Mouse (Mus musculus) liver, adult (tissue): ENCODE results near the gene Pip5k1c.

Experiments
- GATA4 ChIP-seq: IDR thresholded peaks from 2 replicates; pipeline ENCODE4 v1.6.1; 2014; ENCODE audit warnings: mild to moderate bottlenecking, low read length; ENCODE audit not compliant: insufficient replicate concordance

Gene Pip5k1c

DNA sequence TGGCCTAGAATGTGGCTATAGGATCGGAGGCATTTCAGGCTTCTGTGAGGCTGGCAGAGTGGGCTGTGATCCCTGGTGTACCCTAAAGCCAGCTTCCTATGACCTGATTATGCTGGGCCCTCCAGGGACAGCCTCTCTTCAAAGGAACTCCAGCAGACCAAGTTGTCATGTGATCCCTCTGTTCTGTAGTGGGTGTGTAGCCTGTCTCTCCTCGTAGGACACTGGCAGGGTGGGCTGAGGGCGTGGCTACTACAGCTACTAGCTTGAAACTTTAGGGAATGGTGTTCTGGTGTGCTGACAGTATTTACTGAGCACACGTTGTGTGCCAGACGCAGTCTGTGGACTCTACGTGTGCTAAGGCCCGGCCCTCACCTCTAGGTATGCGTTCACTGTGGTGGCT lies 68.0 kb downstream of the Pip5k1c start:
- TF ChIP-seq GATA4 = no peak

DNA sequence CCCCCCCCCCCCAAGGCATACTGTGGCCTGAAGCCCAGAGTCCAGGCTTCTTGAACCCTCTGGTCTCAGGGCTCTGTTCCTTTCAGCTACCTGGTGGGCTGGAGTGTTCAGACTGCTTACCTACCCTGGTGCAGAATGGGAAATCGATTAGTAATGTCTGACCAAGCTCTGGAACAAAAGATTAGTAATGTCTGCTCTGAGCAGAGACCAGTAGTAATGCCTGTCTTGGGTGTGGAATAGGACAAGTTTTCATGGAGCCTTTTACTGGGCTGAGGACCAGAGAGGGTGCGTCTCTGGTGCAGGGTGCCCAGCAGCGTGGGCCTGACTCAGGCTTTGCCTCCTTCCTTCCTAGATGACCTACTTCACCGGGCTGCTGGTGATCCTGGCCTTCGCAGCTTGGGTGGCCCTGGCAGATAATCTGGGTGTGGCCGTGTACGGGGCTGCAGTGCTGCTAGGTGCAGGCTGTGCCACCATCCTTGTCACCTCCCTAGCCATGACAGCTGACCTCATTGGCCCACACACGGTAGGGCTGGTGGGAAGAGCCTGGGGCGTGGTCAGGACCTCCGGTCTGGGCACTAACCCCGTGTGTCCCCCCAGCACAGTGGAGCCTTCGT lies 69.7 kb downstream of the Pip5k1c start:
- no peak for TF ChIP-seq GATA4

- TF ChIP-seq GATA4 = no peak
These were observed 70.9 kb downstream of the Pip5k1c start for GRCm38 (mm10) chr10:81363436-81364346.

DNA sequence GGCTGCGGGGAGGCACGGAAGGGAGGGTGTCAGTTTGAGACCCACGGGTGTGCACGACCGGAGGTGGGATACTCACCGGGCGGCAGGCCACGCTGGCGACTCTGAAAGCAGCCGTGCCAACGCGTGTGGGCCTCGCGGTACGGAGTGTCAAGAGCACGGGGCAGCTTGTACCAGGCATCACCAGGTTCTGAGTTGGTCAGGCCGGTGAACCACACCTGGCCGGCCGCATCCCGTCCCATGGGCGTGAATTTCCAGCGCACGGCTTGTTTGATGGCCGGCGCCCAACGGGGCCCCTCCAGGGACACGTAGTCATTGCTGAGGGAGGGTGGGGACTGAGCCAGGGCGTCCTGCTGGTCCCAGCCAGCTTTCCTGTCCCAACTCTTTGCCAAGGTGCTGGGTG lies 71.9 kb downstream of the Pip5k1c start:
- no peak for TF ChIP-seq GATA4

- no peak for TF ChIP-seq GATA4
These were observed 72.3 kb downstream of the Pip5k1c start for GRCm38 (mm10) chr10:81365073-81365472.

GRCm38 (mm10) chr10:81365672-81366476 lies 73.1 kb downstream of the Pip5k1c start, which contains the start of gene 4930404N11Rik:
TSS of gene 4930404N11Rik (minus strand) at chr10:81365816.
- TF ChIP-seq GATA4 = no peak

DNA sequence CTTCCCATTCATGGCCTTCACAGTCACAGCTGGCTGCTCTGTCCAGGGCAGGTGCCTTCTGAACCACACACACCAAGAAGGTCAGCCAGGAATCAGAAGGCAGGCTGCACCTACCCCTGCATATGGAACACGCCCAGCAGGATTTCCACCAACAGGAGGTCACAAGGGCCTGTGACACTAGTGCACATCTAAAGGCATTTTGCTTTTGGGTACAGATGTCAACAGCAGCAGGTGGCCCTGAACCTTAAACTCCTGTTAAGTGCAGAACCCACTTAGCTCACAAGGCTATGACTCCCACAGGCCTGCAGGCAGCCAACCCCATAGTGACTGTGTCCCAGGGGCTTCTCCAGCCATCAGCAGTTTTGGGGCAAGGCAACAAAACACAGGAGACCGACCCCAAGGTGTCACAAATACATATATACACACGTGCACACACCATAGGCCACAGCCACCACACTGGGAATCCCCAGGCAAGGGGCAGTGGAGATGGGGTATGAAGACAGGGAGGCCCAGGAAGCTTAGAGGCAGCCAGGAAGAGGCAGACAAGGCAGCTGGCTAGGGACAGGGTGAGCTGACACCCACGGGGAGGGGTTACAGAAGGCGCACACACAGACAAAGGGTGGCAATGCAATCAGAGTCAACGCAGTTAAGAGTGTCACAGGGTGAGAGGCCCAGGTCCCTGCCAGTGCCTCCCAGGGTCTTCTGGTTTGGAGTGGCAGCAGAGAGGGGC lies 73.9 kb downstream of the Pip5k1c start:
- TF ChIP-seq GATA4 = no peak

- no peak for TF ChIP-seq GATA4
These were observed 74.4 kb downstream of the Pip5k1c start for GRCm38 (mm10) chr10:81367207-81367495.
